Mouse (Mus musculus): ENCODE measurements around the gene Ccr10.

GRCm38 (mm10) chr11:101185441-101185840 lies 10.2 kb upstream of the Ccr10 start:
- TF ChIP-seq CTCF (IDR thresholded peaks at IDR 0.05; ENCODE audit: low read depth) (no peak), EP300 (IDR thresholded peaks at IDR 0.05; ENCODE audit: low read depth) (no peak)

Measured in liver, embryonic 14.5 days (tissue).